Mouse (Mus musculus) limb, embryonic 10.5 days (tissue): Measurements from ENCODE around the gene Fam83e. TPM values are rescaled to one million over a fixed set of nuclear protein-coding genes. Genes with fewer than 3 reads are reported as not detected.
A peak's percentile ranks its signal among the peaks of the same experiment; 100 is the strongest.

Experiments
- DNase-seq: peaks from one replicate; pipeline ENCODE4 v3.0.0-alpha.2; 2017; ENCODE audit warnings: low spot score
- H3K27ac ChIP-seq: fragments of 300-500 bp; sonication (generic); 2 replicates; pipeline ENCODE4 v1.5.1; 2016; ENCODE audit warnings: mild to moderate bottlenecking
- H3K27me3 ChIP-seq: fragments of 300-500 bp; sonication (generic); 2 replicates; pipeline ENCODE4 v1.6.1; 2016; ENCODE audit warnings: low read depth, mild to moderate bottlenecking; ENCODE audit not compliant: poor library complexity, severe bottlenecking
- H3K36me3 ChIP-seq: fragments of 300-500 bp; sonication (generic); 2 replicates; pipeline ENCODE4 v1.6.1; 2016; ENCODE audit warnings: mild to moderate bottlenecking, moderate library complexity
- H3K4me1 ChIP-seq: fragments of 300-500 bp; sonication (generic); 2 replicates; pipeline ENCODE4 v1.6.1; 2016
- H3K4me3 ChIP-seq: fragments of 300-500 bp; sonication (generic); 2 replicates; pipeline ENCODE4 v1.5.1; 2016; ENCODE audit warnings: mild to moderate bottlenecking, moderate library complexity
- H3K9me3 ChIP-seq: fragments of 300-500 bp; sonication (generic); replicated peaks from 2 replicates; pipeline ENCODE4 v1.6.1; 2016; ENCODE audit warnings: mild to moderate bottlenecking
- WGBS: fragments of 180-500 bp; shearing (Covaris S2); methylation state at CpG from one replicate; pipeline ENCODE4 v1.1.7; 2016; 5-methylcytosine and 5-hydroxymethylcytosine counted together
- polyA plus RNA-seq: library from polyadenylated mRNA; unstranded; fragments of >200 nt; fragmentation: Nextera tagmentation; extraction: Ambion mirVana; gene quantifications from 2 replicates; pipeline ENCODE4 v1.2.1, GENCODE M21; 2016

Fam83e gene
- polyA plus RNA-seq, 1 experiment from 2014 or later: 2.1 TPM

DNA sequence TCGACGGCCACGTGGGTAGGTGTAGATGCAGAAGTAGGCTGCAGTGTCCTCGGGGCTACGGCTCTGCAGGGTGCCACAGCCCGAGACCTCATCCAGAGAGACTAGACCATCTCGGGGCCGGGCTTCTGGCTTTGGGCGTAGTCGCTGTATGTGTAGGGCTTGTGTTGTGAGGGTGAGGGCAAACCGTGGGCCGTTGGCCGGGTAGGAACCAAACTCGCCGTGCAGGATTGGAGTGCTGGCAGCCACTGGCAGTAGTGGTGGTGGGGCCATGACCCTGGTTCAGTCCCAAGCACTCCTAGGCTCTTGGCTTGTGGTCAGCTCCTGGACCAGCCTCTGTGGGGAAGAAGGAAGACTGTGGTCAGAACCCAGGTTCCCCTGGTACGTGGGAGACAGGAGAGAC lies 7.6 kb upstream of the Fam83e start:
- Histone ChIP-seq H3K4me1 (peaks cover 49% of the 10 kb centered on the region), H3K27ac (no peak overlapping the region), H3K4me3 (no peak overlapping the region), H3K9me3 (no peaks in the 10 kb centered on the region), H3K27me3 (no peaks in the 10 kb centered on the region), H3K36me3 (peaks cover 43% of the 10 kb centered on the region)
- 93% methylated on average over 16 of the region's 16 CpGs for WGBS
- no peak for DNase-seq

GRCm38 (mm10) chr7:45713881-45714520 lies 7.0 kb upstream of the Fam83e start:
- peaks cover 46% of the 10 kb centered on the region for H3K4me1 ChIP-seq
- DNase-seq: no peak
- H3K27me3 ChIP-seq: no peaks in the 10 kb centered on the region
- H3K36me3 ChIP-seq: peaks cover 47% of the 10 kb centered on the region
- peak overlapping the region; percentile 74 for H3K4me3 ChIP-seq
- H3K27ac ChIP-seq: peak overlapping the region; percentile 77; the same call in 1 of the 2 replicates
- no peaks in the 10 kb centered on the region for H3K9me3 ChIP-seq
- 91% methylated on average over 6 of the region's 6 CpGs for WGBS

DNA sequence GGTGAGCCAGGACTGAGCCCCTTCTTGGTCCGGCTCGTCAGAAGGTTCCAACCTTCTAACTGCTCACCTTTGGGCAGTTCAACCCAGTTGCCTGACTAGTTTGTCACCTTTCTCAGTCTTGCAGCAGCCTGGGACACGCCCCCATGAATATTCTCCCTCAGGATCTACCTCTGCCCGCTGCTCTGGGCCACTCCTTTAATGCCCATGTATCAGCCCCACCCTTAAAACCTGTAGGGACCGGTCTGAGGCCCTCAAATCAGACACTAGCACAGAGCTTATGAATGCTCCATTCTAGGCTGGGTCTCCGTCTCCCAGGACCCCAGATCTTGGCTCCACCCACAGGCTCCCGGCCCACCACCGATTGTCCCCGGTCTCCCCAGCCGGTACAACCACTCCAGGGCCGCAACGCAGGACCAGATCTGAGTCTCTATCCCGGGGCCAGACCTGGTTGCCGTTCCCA lies 6.4 kb upstream of the Fam83e start:
- Histone ChIP-seq H3K4me3 (peak overlapping the region; percentile 74), H3K27me3 (no peaks in the 10 kb centered on the region), H3K36me3 (peaks cover 51% of the 10 kb centered on the region), H3K27ac (peak overlapping the region; percentile 77), H3K9me3 (no peaks in the 10 kb centered on the region), H3K4me1 (peaks cover 46% of the 10 kb centered on the region)
- no peak for DNase-seq
- WGBS: 9% methylated on average over 14 of the region's 14 CpGs

GRCm38 (mm10) chr7:45715090-45715708 lies 5.8 kb upstream of the Fam83e start, which contains the start of gene Rpl18:
Rpl18 (plus strand) TSS chr7:45715457.
- H3K36me3 ChIP-seq: peaks cover 51% of the 10 kb centered on the region
- peak within 1 kb of the TSS; percentile 74 for H3K4me3 ChIP-seq
- H3K27me3 ChIP-seq: no peaks in the 10 kb centered on the region
- H3K27ac ChIP-seq: peak within 1 kb of the TSS; percentile 77
- 8% methylated on average over 34 of the region's 34 CpGs for WGBS
- peak; percentile 95 for DNase-seq
- H3K9me3 ChIP-seq: no peaks in the 10 kb centered on the region
- H3K4me1 ChIP-seq: peaks cover 49% of the 10 kb centered on the region

DNA sequence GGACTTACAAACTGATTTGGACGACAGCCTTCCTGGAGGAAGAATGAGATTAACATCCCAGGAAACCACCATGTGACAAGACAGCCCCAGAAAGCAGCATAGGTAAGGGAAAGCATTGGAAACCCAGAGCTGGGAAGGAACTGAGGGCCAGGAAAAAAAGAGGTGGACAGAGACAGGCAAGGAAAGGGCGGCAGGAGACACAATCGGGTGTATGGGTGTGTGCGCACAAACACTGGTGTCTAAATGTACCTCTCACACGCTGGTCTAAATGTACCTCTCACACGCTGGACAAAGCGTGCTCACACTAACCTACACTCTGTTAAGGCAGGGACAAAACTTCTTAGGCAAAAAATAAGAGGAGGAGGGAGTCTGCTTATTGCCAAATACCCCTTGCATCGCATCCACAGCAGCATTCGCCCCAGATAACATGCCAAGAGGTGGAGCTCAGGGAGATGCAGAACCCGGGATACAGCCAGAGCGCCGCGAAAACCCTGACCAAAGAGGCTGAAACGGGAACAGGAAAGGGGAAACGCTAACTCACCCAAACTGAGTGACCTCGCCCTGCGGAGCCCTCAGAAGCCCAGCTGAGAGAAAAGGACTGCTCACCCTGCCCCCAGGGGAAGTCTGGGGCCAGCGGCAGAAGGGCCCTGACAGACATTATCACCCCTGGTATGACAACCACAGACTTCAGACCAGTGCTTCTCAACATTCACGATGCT lies 5.1 kb upstream of the Fam83e start:
- Histone ChIP-seq H3K36me3 (peaks cover 51% of the 10 kb centered on the region), H3K4me3 (peak overlapping the region; percentile 74), H3K27me3 (no peaks in the 10 kb centered on the region), H3K9me3 (no peaks in the 10 kb centered on the region), H3K4me1 (peaks cover 55% of the 10 kb centered on the region), H3K27ac (peak overlapping the region; percentile 77)
- 85% methylated on average over 19 of the region's 19 CpGs for WGBS
- no peak for DNase-seq

DNA sequence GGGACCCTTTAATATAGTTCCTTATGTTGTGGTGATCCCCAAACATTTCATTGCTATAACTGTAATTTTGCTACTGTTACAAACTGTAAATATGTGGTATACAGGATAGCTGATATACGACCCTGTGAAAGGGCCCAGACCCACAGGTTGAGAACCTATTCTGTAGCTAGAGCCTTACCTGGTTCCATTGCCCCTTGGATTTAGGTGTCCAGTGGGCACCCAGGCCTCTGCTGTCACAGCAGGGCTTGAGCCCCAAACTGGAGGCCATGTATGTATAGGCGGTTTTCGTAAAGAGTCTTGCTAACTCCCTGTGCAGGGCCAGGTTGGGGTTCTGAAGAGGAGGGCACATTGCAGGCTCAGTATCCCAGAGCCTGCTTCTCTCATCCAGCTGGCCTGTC lies 4.6 kb upstream of the Fam83e start:
- WGBS: 96% methylated on average over 3 of the region's 3 CpGs
- no peaks in the 10 kb centered on the region for H3K9me3 ChIP-seq
- H3K4me3 ChIP-seq: peak overlapping the region; percentile 74
- DNase-seq: no peak
- peaks cover 51% of the 10 kb centered on the region for H3K36me3 ChIP-seq
- peaks cover 57% of the 10 kb centered on the region for H3K4me1 ChIP-seq
- H3K27me3 ChIP-seq: no peaks in the 10 kb centered on the region
- H3K27ac ChIP-seq: peak overlapping the region; percentile 94; the same call in 1 of the 2 replicates

DNA sequence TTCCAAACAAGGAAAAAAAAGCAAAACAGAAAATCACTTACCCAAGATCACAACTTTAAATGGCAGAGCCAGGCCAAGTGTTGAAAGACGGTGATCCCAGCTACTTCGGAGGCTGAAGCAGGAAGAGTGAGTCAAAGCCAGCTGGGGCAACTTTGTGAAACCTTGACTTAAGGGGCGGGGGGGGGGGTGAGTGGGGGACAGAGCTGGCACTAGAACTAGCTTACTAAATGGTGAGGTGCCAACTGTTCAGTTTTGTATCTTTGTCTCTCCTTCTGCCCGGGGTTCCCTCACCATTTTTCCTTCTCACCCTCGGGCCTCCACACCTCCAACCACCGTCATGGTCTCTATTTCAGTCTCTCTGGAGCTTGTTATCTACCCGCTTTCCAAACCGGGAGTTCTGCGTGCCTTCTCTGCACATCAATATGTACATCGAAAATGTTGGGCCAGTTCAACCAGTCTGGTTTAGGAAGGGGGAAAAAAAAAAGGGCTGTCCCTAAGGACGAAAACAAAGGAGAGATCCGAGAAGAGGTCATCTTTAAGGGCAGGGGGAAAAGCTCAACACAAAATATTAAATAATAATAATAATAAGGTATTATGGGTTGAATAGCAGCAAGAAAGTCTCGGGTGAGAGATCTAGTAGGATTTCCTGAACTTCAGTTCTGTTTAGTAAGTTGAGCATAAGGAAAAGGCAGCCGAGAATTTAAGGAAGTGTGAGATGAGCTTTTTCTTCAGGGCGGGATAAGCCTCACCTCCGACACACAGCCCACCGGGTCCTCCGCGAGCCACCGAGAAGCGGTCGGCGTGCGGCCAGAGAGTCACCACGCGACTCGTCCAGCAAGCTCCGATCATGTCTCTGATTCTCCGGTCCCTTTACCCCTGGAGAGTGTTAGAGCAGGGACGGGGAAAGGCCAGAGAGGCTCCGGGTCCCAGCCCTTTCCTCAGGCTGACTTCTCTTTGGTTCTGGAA lies 3.8 kb upstream of the Fam83e start:
- no peak for DNase-seq
- 12% methylated on average over 31 of the region's 31 CpGs for WGBS
- Histone ChIP-seq H3K27me3 (no peaks in the 10 kb centered on the region), H3K27ac (peak overlapping the region; percentile 94), H3K4me3 (peak overlapping the region; percentile 74), H3K9me3 (no peaks in the 10 kb centered on the region), H3K4me1 (peaks cover 63% of the 10 kb centered on the region), H3K36me3 (peaks cover 51% of the 10 kb centered on the region)

- Histone ChIP-seq H3K4me1 (peaks cover 65% of the 10 kb centered on the region), H3K36me3 (peaks cover 51% of the 10 kb centered on the region)
Observed at GRCm38 (mm10) chr7:45717918-45718297, 3.1 kb upstream of the Fam83e start, which contains the start of gene Sphk2. Sphk2 (minus strand) TSS chr7:45718002.

GRCm38 (mm10) chr7:45718331-45718730 lies 2.7 kb upstream of the Fam83e start:
- WGBS: under 1% methylated on average over 20 of the region's 20 CpGs
- no peaks in the 10 kb centered on the region for H3K27me3 ChIP-seq
- peak overlapping the region; percentile 74 for H3K4me3 ChIP-seq
- no peak for DNase-seq
- peaks cover 65% of the 10 kb centered on the region for H3K4me1 ChIP-seq
- no peaks in the 10 kb centered on the region for H3K9me3 ChIP-seq
- peak overlapping the region; percentile 94 for H3K27ac ChIP-seq
- H3K36me3 ChIP-seq: peaks cover 51% of the 10 kb centered on the region

More at GRCm38 (mm10) chr7:45717918-45718297, 3.1 kb upstream of the Fam83e start, which contains the start of gene Sphk2:
- Histone ChIP-seq H3K27me3 (no peaks in the 10 kb centered on the region), H3K9me3 (no peaks in the 10 kb centered on the region), H3K4me3 (peak within 1 kb of the TSS; percentile 74), H3K27ac (peak within 1 kb of the TSS; percentile 94)
- DNase-seq: peak; percentile 100
- WGBS: under 1% methylated on average over 41 of the region's 41 CpGs

GRCm38 (mm10) chr7:45719180-45719579 lies 1.8 kb upstream of the Fam83e start:
- Histone ChIP-seq H3K36me3 (peaks cover 55% of the 10 kb centered on the region), H3K27ac (peak overlapping the region; percentile 94), H3K4me3 (peak overlapping the region; percentile 74), H3K4me1 (peaks cover 61% of the 10 kb centered on the region), H3K27me3 (no peaks in the 10 kb centered on the region), H3K9me3 (no peaks in the 10 kb centered on the region)
- DNase-seq: no peak
- 82% methylated on average over 10 of the region's 10 CpGs for WGBS

- WGBS: 93% methylated on average over 16 of the region's 16 CpGs
- Histone ChIP-seq H3K36me3 (peaks cover 62% of the 10 kb centered on the region), H3K27me3 (no peaks in the 10 kb centered on the region), H3K9me3 (no peaks in the 10 kb centered on the region), H3K4me3 (peak overlapping the region; percentile 74), H3K4me1 (peaks cover 54% of the 10 kb centered on the region), H3K27ac (no peak overlapping the region)
- DNase-seq: no peak
Observed at GRCm38 (mm10) chr7:45719738-45720412, 1.1 kb upstream of the Fam83e start.

- Histone ChIP-seq H3K4me3 (no peak overlapping the region), H3K27ac (no peak overlapping the region), H3K9me3 (no peaks in the 10 kb centered on the region), H3K4me1 (peaks cover 41% of the 10 kb centered on the region), H3K36me3 (peaks cover 76% of the 10 kb centered on the region), H3K27me3 (no peaks in the 10 kb centered on the region)
- WGBS: 82% methylated on average over 7 of the region's 7 CpGs
- no peak for DNase-seq
Observed at GRCm38 (mm10) chr7:45721234-45721571, 191 bp downstream of the Fam83e start.
